Comparison of ENCODE assay signal across 23 mouse cellular contexts in genomic region chr10:86934376-86934775, GRCm38 (mm10).
DNase-seq lines count a peak whose midpoint lies in the region; ATAC-seq lines count a peak whose summit lies in the region.
"Had no signal": no experiment of that assay in that cellular context is flagged by ENCODE, and none has a peak within 500 bp of the region (broad histone marks: within the 10 kb centered on the region; RNA-seq: fewer than 3 reads in every experiment).

No protein-coding gene starts in this region.

- H3K27ac ChIP-seq in forebrain, embryonic 15.5 days (replicated peaks) = no peak overlapping the region
- H3K27ac ChIP-seq in forebrain, embryonic 12.5 days = no peak overlapping the region
- H3K27ac ChIP-seq in midbrain, embryonic 13.5 days = no peak overlapping the region
- H3K27ac ChIP-seq in midbrain, embryonic 14.5 days (replicated peaks; ENCODE audit: low read depth, low read length) = no peak overlapping the region
- H3K27ac ChIP-seq in hindbrain, embryonic 15.5 days (replicated peaks) = 0 out of 2 replicates have a peak overlapping the region, but pooled peaks have one; percentile 8
- H3K27ac ChIP-seq: heart, adult 2 months; heart, embryonic 13.5 days; liver, embryonic 13.5 days; neural tube, embryonic 13.5 days had no signal

- no peak overlapping the region for H3K9ac ChIP-seq in forebrain, embryonic 15.5 days (replicated peaks)
- H3K9ac ChIP-seq in forebrain, embryonic 12.5 days = no peak overlapping the region
- H3K9ac ChIP-seq in midbrain, embryonic 13.5 days (replicated peaks) = no peak overlapping the region
- no peak overlapping the region for H3K9ac ChIP-seq in midbrain, embryonic 14.5 days (replicated peaks; ENCODE audit: low read length)
- H3K9ac ChIP-seq in hindbrain, embryonic 15.5 days = no peak overlapping the region
- H3K9ac ChIP-seq: heart, embryonic 13.5 days; liver, embryonic 13.5 days; lung, embryonic 14.5 days; neural tube, embryonic 13.5 days had no signal

- no peaks in the 10 kb centered on the region for H3K27me3 ChIP-seq in forebrain, embryonic 15.5 days
- no peaks in the 10 kb centered on the region for H3K27me3 ChIP-seq in forebrain, embryonic 12.5 days
- no peaks in the 10 kb centered on the region for H3K27me3 ChIP-seq in midbrain, embryonic 13.5 days
- no peaks in the 10 kb centered on the region for H3K27me3 ChIP-seq in midbrain, embryonic 14.5 days (ENCODE audit: control insufficient read depth, insufficient read depth, low read length)
- H3K27me3 ChIP-seq in hindbrain, embryonic 15.5 days = no peaks in the 10 kb centered on the region
- H3K27me3 ChIP-seq: CH12.LX; heart, embryonic 13.5 days; liver, embryonic 13.5 days; neural tube, embryonic 13.5 days; Patski had no signal

- no peaks in the 10 kb centered on the region for H3K36me3 ChIP-seq in forebrain, embryonic 15.5 days
- no peaks in the 10 kb centered on the region for H3K36me3 ChIP-seq in forebrain, embryonic 12.5 days (replicated peaks)
- H3K36me3 ChIP-seq in midbrain, embryonic 13.5 days = no peaks in the 10 kb centered on the region
- no peaks in the 10 kb centered on the region for H3K36me3 ChIP-seq in midbrain, embryonic 14.5 days (ENCODE audit: control insufficient read depth, insufficient read depth, low read length)
- no peaks in the 10 kb centered on the region for H3K36me3 ChIP-seq in hindbrain, embryonic 15.5 days
- H3K36me3 ChIP-seq: G1E; heart, embryonic 13.5 days; liver, embryonic 13.5 days; neural tube, embryonic 13.5 days had no signal

- no peak overlapping the region for H3K4me2 ChIP-seq in forebrain, embryonic 15.5 days (replicated peaks)
- H3K4me2 ChIP-seq in forebrain, embryonic 12.5 days = no peak overlapping the region
- H3K4me2 ChIP-seq in midbrain, embryonic 13.5 days (replicated peaks) = no peak overlapping the region
- no peak overlapping the region for H3K4me2 ChIP-seq in midbrain, embryonic 14.5 days (ENCODE audit: low read length)
- no peak overlapping the region for H3K4me2 ChIP-seq in hindbrain, embryonic 15.5 days
- H3K4me2 ChIP-seq: heart, embryonic 13.5 days; liver, embryonic 13.5 days; lung, embryonic 14.5 days; neural tube, embryonic 13.5 days had no signal

- 20% methylated on average over 6 of the region's 6 CpGs for WGBS in forebrain, embryonic 15.5 days
- WGBS in forebrain, embryonic 12.5 days = 25% methylated on average over 5 of the region's 6 CpGs
- 23% methylated on average over 5 of the region's 6 CpGs for WGBS in midbrain, embryonic 13.5 days
- 30% methylated on average over 6 of the region's 6 CpGs for WGBS in midbrain, embryonic 14.5 days
- 26% methylated on average over 6 of the region's 6 CpGs for WGBS in hindbrain, embryonic 15.5 days

- ATAC-seq in forebrain, embryonic 15.5 days (replicated peaks) = peak; percentile 41; the same call in 1 of the 2 replicates
- ATAC-seq in forebrain, embryonic 12.5 days (ENCODE audit: low FRiP score) = no peak
- 0 out of 2 replicates have a peak, but pooled peaks have one; percentile 53 for ATAC-seq in midbrain, embryonic 13.5 days
- no peak for ATAC-seq in midbrain, embryonic 14.5 days (ENCODE audit: low FRiP score, low TSS enrichment)
- no peak for ATAC-seq in hindbrain, embryonic 15.5 days (ENCODE audit: low FRiP score, low read depth)
- no peak for ATAC-seq in megakaryocyte progenitor cell, adult 5-6 weeks (replicated peaks; ENCODE audit: poor library complexity)
- ATAC-seq: Patski had no signal

- H3K4me3 ChIP-seq in forebrain, embryonic 15.5 days = no peak overlapping the region
- H3K4me3 ChIP-seq in forebrain, embryonic 12.5 days (replicated peaks) = no peak overlapping the region
- no peak overlapping the region for H3K4me3 ChIP-seq in midbrain, embryonic 13.5 days (replicated peaks)
- H3K4me3 ChIP-seq in midbrain, embryonic 14.5 days (replicated peaks; ENCODE audit: low read depth, low read length) = no peak overlapping the region
- no peak overlapping the region for H3K4me3 ChIP-seq in hindbrain, embryonic 15.5 days
- H3K4me3 ChIP-seq: heart, adult 2 months; heart, embryonic 13.5 days; liver, embryonic 13.5 days; neural tube, embryonic 13.5 days had no signal

- no peak for DNase-seq in midbrain, embryonic 14.5 days
- peak; percentile 27 to 36 for DNase-seq in B cell, adult 2 months
- DNase-seq in layer of hippocampus, adult 11-12 months (ENCODE audit: low spot score) = no peak
- DNase-seq: cerebellum, adult 18-20 months; cerebellum, postnatal 14 days; gastrocnemius, postnatal 25 days; heart, adult 2 months; heart, postnatal 14 days; kidney, postnatal 25 days; liver, embryonic 13.5 days; thymus, adult 18-20 months; thymus, postnatal 36 days had no signal

- H3K9me3 ChIP-seq in forebrain, embryonic 15.5 days = no peaks in the 10 kb centered on the region
- H3K9me3 ChIP-seq in forebrain, embryonic 12.5 days = no peaks in the 10 kb centered on the region
- no peaks in the 10 kb centered on the region for H3K9me3 ChIP-seq in midbrain, embryonic 13.5 days
- H3K9me3 ChIP-seq in midbrain, embryonic 14.5 days (ENCODE audit: control insufficient read depth, low read length) = no peaks in the 10 kb centered on the region
- no peaks in the 10 kb centered on the region for H3K9me3 ChIP-seq in hindbrain, embryonic 15.5 days
- H3K9me3 ChIP-seq: heart, embryonic 13.5 days; liver, embryonic 13.5 days; neural tube, embryonic 13.5 days had no signal

- H3K4me1 ChIP-seq in forebrain, embryonic 15.5 days = peaks cover 8% of the 10 kb centered on the region; the same call in 1 of the 2 replicates
- peaks cover 5% of the 10 kb centered on the region; the same call in 1 of the 2 replicates for H3K4me1 ChIP-seq in forebrain, embryonic 12.5 days
- H3K4me1 ChIP-seq in midbrain, embryonic 13.5 days (replicated peaks) = peaks cover 6% of the 10 kb centered on the region
- H3K4me1 ChIP-seq in midbrain, embryonic 14.5 days (ENCODE audit: control insufficient read depth, insufficient read depth, low read length) = peaks cover 5% of the 10 kb centered on the region
- H3K4me1 ChIP-seq in hindbrain, embryonic 15.5 days (replicated peaks) = peaks cover 12% of the 10 kb centered on the region; the same call in 1 of the 2 replicates
- H3K4me1 ChIP-seq: liver, embryonic 13.5 days; neural tube, embryonic 13.5 days had no signal

Comparison
In these comparisons a context has a peak if more than half of its experiments do, and no peak if none do; other contexts are left out.
1. ATAC-seq: peak in forebrain, embryonic 15.5 days (single experiment) and midbrain, embryonic 13.5 days (single experiment); none in forebrain, embryonic 12.5 days (single experiment), midbrain, embryonic 14.5 days (single experiment), hindbrain, embryonic 15.5 days (single experiment) and megakaryocyte progenitor cell, adult 5-6 weeks (single experiment).
2. DNase-seq: peak in B cell, adult 2 months (2 of 2); none in midbrain, embryonic 14.5 days (single experiment) and layer of hippocampus, adult 11-12 months (single experiment).